Mouse (Mus musculus): ENCODE results near the gene Ptprg. TPM values are rescaled to one million over a fixed set of nuclear protein-coding genes. Genes with fewer than 3 reads are reported as not detected.
"Not testable (repeated sequence)": the region's sequence is repeated elsewhere in the genome, so short reads cannot be mapped to it uniquely, and the experiment has no call there.

The Ptprg gene
- total and polyA plus RNA-seq, 3 experiments: 25.1 to 57.1 (median 54.0) TPM

DNA sequence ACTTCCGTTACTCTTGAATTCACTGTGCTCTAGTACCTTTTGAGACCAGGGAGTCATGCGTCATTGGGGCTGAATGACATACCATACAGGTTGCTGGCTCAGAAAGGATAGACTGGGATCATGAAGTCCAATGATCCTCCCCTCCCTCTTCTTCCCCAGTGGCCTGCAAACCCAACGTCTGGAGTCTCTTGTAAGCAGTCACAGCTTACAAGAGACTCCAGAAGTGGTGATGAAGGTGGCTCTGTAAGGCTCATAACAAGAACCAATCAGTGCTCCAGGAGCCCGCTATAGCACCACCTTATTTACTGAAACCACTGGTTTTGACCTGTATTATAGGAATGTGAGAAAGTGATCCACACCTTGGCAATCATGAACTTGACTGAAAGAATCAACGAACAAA is 408.8 kb downstream of the Ptprg start:
- intact Hi-C loops (cut with DNase I): no loop called here
- Histone ChIP-seq H3K9ac (ENCODE audit: low read depth, low read length) (no peak overlapping the region), H3K4me3 (no peak overlapping the region), H3K27me3 (ENCODE audit: control insufficient read depth, insufficient read depth, low read length) (no peaks in the 10 kb centered on the region), H3K36me3 (ENCODE audit: control insufficient read depth, insufficient read depth, low read length) (peaks cover 1% of the 10 kb centered on the region; the same call in 1 of the 2 replicates), H3K79me2 (replicated peaks; ENCODE audit: control insufficient read depth, insufficient read depth, low read length) (peaks cover 2% of the 10 kb centered on the region), H3K27ac (no peak overlapping the region), H3K4me1 (ENCODE audit: control insufficient read depth, insufficient read depth, low read length) (peaks cover 2% of the 10 kb centered on the region)
- DNase-seq: no peak
- TF ChIP-seq EP300 (IDR thresholded peaks at IDR 0.05; ENCODE audit: insufficient read depth, low read depth, low read length): no peak
- no peak for TF ChIP-seq POLR2A (IDR thresholded peaks at IDR 0.05; ENCODE audit: insufficient read depth, low read depth, low read length)
- no peak for TF ChIP-seq CTCF (IDR thresholded peaks at IDR 0.05)
- WGBS: 91% methylated on average over 5 of the region's 5 CpGs

- Histone ChIP-seq H3K4me3 (no peak overlapping the region), H3K9ac (ENCODE audit: low read depth, low read length) (no peak overlapping the region), H3K79me2 (replicated peaks; ENCODE audit: control insufficient read depth, insufficient read depth, low read length) (peaks cover 2% of the 10 kb centered on the region), H3K27ac (no peak overlapping the region), H3K4me1 (ENCODE audit: control insufficient read depth, insufficient read depth, low read length) (peaks cover 4% of the 10 kb centered on the region), H3K36me3 (ENCODE audit: control insufficient read depth, insufficient read depth, low read length) (peaks cover 1% of the 10 kb centered on the region; the same call in 1 of the 2 replicates), H3K27me3 (ENCODE audit: control insufficient read depth, insufficient read depth, low read length) (no peaks in the 10 kb centered on the region)
- no peak for TF ChIP-seq EP300 (IDR thresholded peaks at IDR 0.05; ENCODE audit: insufficient read depth, low read depth, low read length)
- no peak for TF ChIP-seq POLR2A (IDR thresholded peaks at IDR 0.05; ENCODE audit: insufficient read depth, low read depth, low read length)
- no peak for TF ChIP-seq CTCF (IDR thresholded peaks at IDR 0.05)
- WGBS: 87% methylated on average over 8 of the region's 8 CpGs
- no peak for DNase-seq
- intact Hi-C loops (cut with DNase I): no loop called here
Observed at GRCm38 (mm10) chr14:11962561-11962960, 409.2 kb downstream of the Ptprg start.

DNA sequence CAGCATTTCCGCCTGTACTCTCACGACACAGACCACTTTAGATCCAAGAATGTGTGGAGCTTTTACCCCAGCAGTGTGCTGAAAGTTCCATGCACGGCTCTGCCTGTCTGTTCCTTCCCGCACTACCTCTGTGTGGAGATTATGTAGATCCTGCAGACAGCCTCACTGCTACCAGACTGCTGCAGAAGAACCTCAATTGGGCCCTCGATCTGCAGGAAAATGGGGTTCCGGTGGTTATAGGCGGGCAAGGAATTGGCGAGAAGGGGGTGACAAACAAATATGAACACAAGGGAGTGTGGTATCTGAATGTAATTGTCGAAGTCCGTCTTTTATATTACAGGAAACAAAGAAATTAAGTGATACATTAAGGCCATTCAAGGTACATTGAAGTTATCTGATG is 410.5 kb downstream of the Ptprg start:
- H3K27me3 ChIP-seq (ENCODE audit: control insufficient read depth, insufficient read depth, low read length): no peaks in the 10 kb centered on the region
- H3K36me3 ChIP-seq (ENCODE audit: control insufficient read depth, insufficient read depth, low read length): peaks cover 1% of the 10 kb centered on the region; the same call in 1 of the 2 replicates
- peaks cover 2% of the 10 kb centered on the region for H3K79me2 ChIP-seq (replicated peaks; ENCODE audit: control insufficient read depth, insufficient read depth, low read length)
- H3K27ac ChIP-seq: no peak overlapping the region
- DNase-seq: no peak
- no peak for TF ChIP-seq CTCF (IDR thresholded peaks at IDR 0.05)
- intact Hi-C loops (cut with DNase I): no loop called here
- H3K4me3 ChIP-seq: no peak overlapping the region
- H3K4me1 ChIP-seq (ENCODE audit: control insufficient read depth, insufficient read depth, low read length): peaks cover 4% of the 10 kb centered on the region
- 93% methylated on average over 10 of the region's 10 CpGs for WGBS
- no peak overlapping the region for H3K9ac ChIP-seq (ENCODE audit: low read depth, low read length)

DNA sequence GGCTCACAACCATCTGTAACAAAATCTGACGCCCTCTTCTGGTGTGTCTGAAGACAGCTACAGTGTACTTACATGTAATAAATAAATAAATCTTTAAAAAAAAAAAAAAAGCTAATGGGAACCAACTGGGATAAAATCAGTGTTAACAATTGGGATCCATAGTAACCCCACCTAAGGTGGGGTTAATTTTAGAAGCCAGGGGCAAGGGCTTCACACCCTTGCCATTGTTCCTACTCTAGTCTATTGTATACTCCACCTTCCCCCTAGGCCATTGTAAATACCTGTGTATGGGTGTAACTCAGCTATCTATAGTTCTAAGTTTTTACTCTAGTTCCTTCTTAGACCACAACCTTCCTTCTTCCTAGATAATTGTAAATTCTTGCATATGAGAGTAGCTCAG is 411.0 kb downstream of the Ptprg start:
- H3K27ac ChIP-seq; H3K36me3 ChIP-seq (ENCODE audit: control insufficient read depth, insufficient read depth, low read length); intact Hi-C loops (cut with DNase I); H3K4me3 ChIP-seq; DNase-seq; H3K9ac ChIP-seq (ENCODE audit: low read depth, low read length); H3K4me1 ChIP-seq (ENCODE audit: control insufficient read depth, insufficient read depth, low read length); H3K27me3 ChIP-seq (ENCODE audit: control insufficient read depth, insufficient read depth, low read length); H3K79me2 ChIP-seq (replicated peaks; ENCODE audit: control insufficient read depth, insufficient read depth, low read length): not testable (repeated sequence)
- WGBS: 88% methylated on average over 1 of the region's 1 CpGs

DNA sequence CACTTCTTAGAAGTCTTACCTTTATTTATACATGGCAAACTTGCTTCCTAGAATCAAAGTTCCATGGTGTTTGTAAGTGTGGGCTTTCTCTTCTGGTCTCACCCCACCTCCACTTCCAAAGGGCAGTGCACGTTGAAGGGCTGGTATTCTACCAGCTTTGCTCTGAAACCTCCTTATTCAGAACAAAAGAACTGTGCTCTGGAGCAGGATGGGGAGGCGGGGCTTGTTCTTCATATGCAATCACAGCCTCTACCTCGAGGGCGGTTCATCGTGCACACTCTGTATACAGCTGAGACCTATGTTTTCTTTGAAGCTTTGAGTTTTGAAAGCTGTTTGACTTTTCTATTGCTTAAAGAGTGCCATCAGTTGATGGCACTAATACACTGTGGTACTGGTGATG is 412.5 kb downstream of the Ptprg start:
- intact Hi-C loops (cut with DNase I): no loop called here
- no peak overlapping the region for H3K4me3 ChIP-seq
- no peak overlapping the region for H3K9ac ChIP-seq (ENCODE audit: low read depth, low read length)
- no peak for TF ChIP-seq CTCF (IDR thresholded peaks at IDR 0.05)
- TF ChIP-seq EP300 (IDR thresholded peaks at IDR 0.05; ENCODE audit: insufficient read depth, low read depth, low read length): no peak
- TF ChIP-seq POLR2A (IDR thresholded peaks at IDR 0.05; ENCODE audit: insufficient read depth, low read depth, low read length): no peak
- no peaks in the 10 kb centered on the region; the same call in none of the 2 replicates for H3K79me2 ChIP-seq (replicated peaks; ENCODE audit: control insufficient read depth, insufficient read depth, low read length)
- H3K27ac ChIP-seq: no peak overlapping the region
- no peaks in the 10 kb centered on the region for H3K27me3 ChIP-seq (ENCODE audit: control insufficient read depth, insufficient read depth, low read length)
- DNase-seq: no peak
- H3K36me3 ChIP-seq (ENCODE audit: control insufficient read depth, insufficient read depth, low read length): peaks cover 1% of the 10 kb centered on the region
- peaks cover 4% of the 10 kb centered on the region for H3K4me1 ChIP-seq (ENCODE audit: control insufficient read depth, insufficient read depth, low read length)
- 73% methylated on average over 5 of the region's 5 CpGs for WGBS

- no peak for TF ChIP-seq POLR2A (IDR thresholded peaks at IDR 0.05; ENCODE audit: insufficient read depth, low read depth, low read length)
- no peak for TF ChIP-seq EP300 (IDR thresholded peaks at IDR 0.05; ENCODE audit: insufficient read depth, low read depth, low read length)
- TF ChIP-seq CTCF (IDR thresholded peaks at IDR 0.05): no peak
- H3K27me3 ChIP-seq (ENCODE audit: control insufficient read depth, insufficient read depth, low read length): no peaks in the 10 kb centered on the region
- no peak overlapping the region for H3K27ac ChIP-seq
- no peaks in the 10 kb centered on the region for H3K79me2 ChIP-seq (replicated peaks; ENCODE audit: control insufficient read depth, insufficient read depth, low read length)
- no peak overlapping the region for H3K9ac ChIP-seq (ENCODE audit: low read depth, low read length)
- WGBS: 69% methylated on average over 4 of the region's 4 CpGs
- no peaks in the 10 kb centered on the region for H3K36me3 ChIP-seq (ENCODE audit: control insufficient read depth, insufficient read depth, low read length)
- no peak overlapping the region for H3K4me3 ChIP-seq
- intact Hi-C loops (cut with DNase I): no loop called here
- peaks cover 4% of the 10 kb centered on the region for H3K4me1 ChIP-seq (ENCODE audit: control insufficient read depth, insufficient read depth, low read length)
- no peak for DNase-seq
Observed at GRCm38 (mm10) chr14:11981764-11982163, 428.4 kb downstream of the Ptprg start.
